Mouse (Mus musculus): ENCODE data around the gene Gm21440. TPM values are rescaled to one million over a fixed set of nuclear protein-coding genes. Genes with fewer than 3 reads are reported as not detected.

Gm21440 gene
- not detected for polyA plus RNA-seq (2014; fragmentation: Illumina TruSeq; extraction: RNeasy Lipid Tissue Mini Kit (QIAGEN cat#74804))

DNA sequence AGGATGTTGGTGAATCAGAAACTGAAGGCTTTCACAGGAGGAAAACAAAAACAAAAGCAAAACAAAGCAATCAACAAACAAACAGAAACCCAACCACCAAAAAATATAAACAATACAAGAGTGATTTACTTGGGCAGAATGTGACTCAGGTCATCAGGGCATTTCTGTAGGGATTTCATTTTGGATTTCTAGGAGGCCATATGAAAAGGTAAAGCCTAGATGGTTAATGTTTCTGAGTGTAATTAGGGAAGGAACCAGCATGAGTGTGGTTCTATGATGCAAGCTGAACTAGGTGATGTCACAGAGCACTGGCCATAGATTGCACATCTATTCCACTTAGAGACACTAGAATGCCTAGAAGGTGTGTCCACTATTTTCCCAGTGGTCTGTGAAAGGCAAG lies at the start of gene Gm21440, which contains the start of gene Gm21454:
Gm21440 (plus strand) TSS at position 301 of the 400 bp plus-strand sequence.
Gm21454 (plus strand) TSS at position 352 of the 400 bp plus-strand sequence.

DNA sequence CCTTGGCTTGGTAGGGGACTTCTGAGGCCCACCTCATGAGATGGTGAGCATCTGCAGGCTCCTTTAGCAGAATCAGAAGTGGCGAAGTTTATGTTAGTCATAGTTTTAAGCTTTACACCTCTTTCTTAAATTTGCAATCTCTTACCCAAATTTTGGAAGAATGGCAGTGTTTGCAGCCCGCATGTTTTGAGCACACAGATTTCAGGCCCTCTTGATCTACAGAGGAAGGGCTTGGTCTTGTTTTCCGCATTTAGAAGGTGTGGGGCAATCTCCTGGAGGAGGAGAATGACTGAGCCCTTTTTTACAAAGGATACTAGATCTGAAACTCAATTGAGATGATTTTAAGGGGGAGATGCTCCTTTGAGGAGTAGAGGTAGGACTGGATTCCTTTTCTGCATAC lies 28.4 kb upstream of the Gm21440 start, which contains the start of gene Gm21828:
Gm21828 (minus strand) TSS at position 101 of the 400 bp plus-strand sequence.

Other genes with a start within 250 kb of the Gm21440 start
- not detected for gene Gm20807, start 209.5 kb upstream of the Gm21440 start, polyA plus RNA-seq (2014; fragmentation: Illumina TruSeq; extraction: RNeasy Lipid Tissue Mini Kit (QIAGEN cat#74804))
- gene Gm21891, start 118.9 kb upstream of the Gm21440 start, polyA plus RNA-seq (2014; fragmentation: Illumina TruSeq; extraction: RNeasy Lipid Tissue Mini Kit (QIAGEN cat#74804)), result not detected
- gene Gm21425, start 90.4 kb upstream of the Gm21440 start, polyA plus RNA-seq (2014; fragmentation: Illumina TruSeq; extraction: RNeasy Lipid Tissue Mini Kit (QIAGEN cat#74804)), result not detected
- not detected for gene Gm21828, start 28.5 kb upstream of the Gm21440 start, polyA plus RNA-seq (2014; fragmentation: Illumina TruSeq; extraction: RNeasy Lipid Tissue Mini Kit (QIAGEN cat#74804))
- gene Gm21454, start 51 bp downstream of the Gm21440 start, polyA plus RNA-seq (2014; fragmentation: Illumina TruSeq; extraction: RNeasy Lipid Tissue Mini Kit (QIAGEN cat#74804)), result not detected
- not detected for gene Gm21725, start 96.7 kb downstream of the Gm21440 start, polyA plus RNA-seq (2014; fragmentation: Illumina TruSeq; extraction: RNeasy Lipid Tissue Mini Kit (QIAGEN cat#74804))
- gene Gm21866, start 213.2 kb downstream of the Gm21440 start, polyA plus RNA-seq (2014; fragmentation: Illumina TruSeq; extraction: RNeasy Lipid Tissue Mini Kit (QIAGEN cat#74804)), result not detected
- not detected for gene Gm20773, start 241.6 kb downstream of the Gm21440 start, polyA plus RNA-seq (2014; fragmentation: Illumina TruSeq; extraction: RNeasy Lipid Tissue Mini Kit (QIAGEN cat#74804))